Mouse (Mus musculus) testis, adult 2 months (tissue): ENCODE measurements around the gene Bax.

Experiments used
- CTCF ChIP-seq: fragments of 200-500 bp; IDR thresholded peaks from 2 replicates; pipeline ENCODE4 v1.5.1; 2012; ENCODE audit warnings: low read depth, mild to moderate bottlenecking, inconsistent platforms, low read length, moderate library complexity; ENCODE audit not compliant: control insufficient read depth, insufficient read depth, insufficient replicate concordance
- POLR2A ChIP-seq: fragments of 200-500 bp; IDR thresholded peaks from 2 replicates; pipeline ENCODE4 v1.6.1; 2012; ENCODE audit warnings: low read depth, mild to moderate bottlenecking, inconsistent platforms, low read length, moderate library complexity; ENCODE audit not compliant: control insufficient read depth

GRCm38 (mm10) chr7:45486761-45487415 is 20.2 kb upstream of the Bax start, which contains the start of gene Gm45808:
- TF ChIP-seq POLR2A (no peak), CTCF (no peak)
